Mouse (Mus musculus) embryo, embryonic 10.5 days (tissue): ENCODE measurements around the gene Pdcd2l.

ENCODE experiments used
- DNase-seq: peaks from one replicate; pipeline ENCODE4 v3.0.0-alpha.2; 2015; ENCODE audit warnings: low spot score

The Pdcd2l gene

DNA sequence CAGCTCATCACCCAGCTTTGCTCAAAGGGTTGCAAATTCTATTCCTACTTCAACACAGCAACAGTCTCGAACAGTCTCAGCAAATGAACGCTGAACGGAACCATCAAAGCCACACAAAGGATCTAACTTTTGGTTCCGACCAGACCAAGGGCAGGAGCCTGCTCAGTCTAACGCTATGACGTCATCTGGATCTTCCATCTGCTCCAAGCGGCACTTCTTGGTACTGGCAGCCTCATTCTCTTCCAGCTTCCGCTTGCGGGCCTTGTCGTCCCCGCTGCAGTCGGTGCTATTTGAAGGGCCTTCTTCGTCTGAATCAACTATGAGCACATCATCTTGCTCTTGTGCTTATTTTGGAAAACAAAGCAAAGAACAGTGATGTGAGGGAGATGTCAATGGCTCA is 55.3 kb downstream of the Pdcd2l start:
- no peak for DNase-seq

GRCm38 (mm10) chr7:34139493-34139892 is 57.0 kb downstream of the Pdcd2l start:
- DNase-seq = no peak
